Mouse (Mus musculus): ENCODE data around the gene Catspere2.

Catspere2 gene

DNA sequence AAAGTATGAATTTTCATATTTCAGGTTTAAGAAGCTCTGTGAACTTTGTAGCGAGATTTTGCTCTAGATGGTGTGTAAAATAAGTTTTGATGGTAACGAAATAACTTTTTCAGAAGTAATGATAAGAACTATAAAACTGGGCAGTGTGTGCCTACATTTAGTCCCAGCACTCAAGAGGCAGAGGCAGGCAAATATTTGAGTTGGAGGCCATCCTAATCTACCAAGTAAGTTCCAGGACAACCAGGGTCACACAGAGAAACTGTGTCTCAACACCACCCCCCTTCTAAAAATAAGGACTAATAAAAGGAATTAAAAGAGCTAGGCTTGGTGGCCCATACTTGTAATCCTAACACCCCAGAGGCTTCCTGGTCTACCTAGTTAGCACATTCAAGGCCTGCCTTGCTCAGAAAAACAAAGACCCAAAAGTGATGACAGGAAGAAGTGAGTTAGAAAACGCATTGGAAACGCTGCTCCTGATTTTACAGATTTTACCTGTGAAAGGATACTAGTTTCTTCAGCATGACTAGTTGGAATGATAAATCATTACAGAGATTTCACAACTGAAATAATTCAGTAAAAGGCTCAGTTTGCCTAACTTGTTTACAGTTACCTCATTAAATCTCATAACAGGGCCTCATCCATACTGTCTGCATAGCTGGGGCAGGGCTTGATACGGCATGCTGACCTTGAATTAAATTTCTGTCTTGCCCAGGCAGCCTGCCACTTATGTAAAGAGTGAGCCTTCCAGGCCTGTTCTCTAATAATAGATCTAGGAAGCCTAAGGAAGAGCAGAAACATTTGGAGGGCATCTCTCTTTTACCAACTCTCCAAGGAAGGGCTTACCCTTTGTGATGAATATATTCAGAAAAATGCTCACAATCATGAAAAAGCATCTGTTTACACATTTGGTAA, 236.2 kb downstream of the Catspere2 start:
- no peak for DNase-seq

Measured in embryo, embryonic 11 days (tissue).